Mouse (Mus musculus): ENCODE measurements around the gene St8sia2.
"Not testable (repeated sequence)": the region's sequence is repeated elsewhere in the genome, so short reads cannot be mapped to it uniquely, and the experiment has no call there.

St8sia2 gene

DNA sequence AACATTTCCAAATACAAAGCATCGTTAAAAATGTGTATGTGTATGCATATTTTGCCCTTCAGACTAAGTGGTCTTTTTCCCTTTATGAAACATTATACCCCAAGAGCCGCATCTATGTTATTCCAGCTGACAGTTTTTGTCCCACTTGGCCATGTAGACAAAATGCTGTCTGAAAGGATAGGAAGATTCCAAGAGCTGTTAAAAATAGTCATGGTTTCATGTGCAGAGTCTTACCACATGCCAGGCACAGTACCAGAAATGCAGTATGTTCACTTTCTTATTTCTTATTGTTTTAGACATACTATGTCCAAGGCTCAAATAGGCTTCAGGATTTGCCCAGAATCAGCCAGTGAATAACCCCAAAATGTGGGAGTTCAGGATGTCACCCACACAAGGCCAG lies 24.1 kb downstream of the St8sia2 start:
- DNase-seq (ENCODE audit: low spot score in 2 of 2): no peak

- not testable (repeated sequence) for DNase-seq (ENCODE audit: low spot score in 2 of 2)
Measured at GRCm38 (mm10) chr7:73972157-73972556, 41.3 kb downstream of the St8sia2 start.

DNA sequence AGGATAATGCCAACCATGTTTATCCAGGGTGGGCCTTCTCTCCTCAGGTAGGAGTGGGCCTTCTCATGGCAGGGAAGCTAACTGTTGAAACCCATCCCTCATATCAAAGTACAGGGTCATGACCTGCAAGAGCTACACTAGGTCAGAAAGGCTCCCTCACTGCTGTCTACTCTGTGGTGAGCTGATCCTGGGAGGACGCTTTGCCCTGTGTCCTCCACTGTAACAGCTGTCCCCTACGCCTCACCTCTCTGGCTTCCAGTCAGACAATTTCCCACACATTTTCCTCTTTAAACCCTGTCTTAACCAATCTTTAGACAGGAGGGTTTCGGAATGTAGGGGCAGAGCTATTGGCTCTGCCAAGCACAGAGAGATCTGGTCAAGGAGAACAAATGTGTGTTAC lies 48.3 kb downstream of the St8sia2 start:
- no peak for DNase-seq (ENCODE audit: low spot score in 2 of 2)

GRCm38 (mm10) chr7:73962431-73962830 lies 51.1 kb downstream of the St8sia2 start:
- DNase-seq (ENCODE audit: low spot score in 2 of 2): no peak

- no peak for DNase-seq (ENCODE audit: low spot score in 2 of 2)
Measured at GRCm38 (mm10) chr7:73954441-73954840, 59.0 kb downstream of the St8sia2 start.

DNA sequence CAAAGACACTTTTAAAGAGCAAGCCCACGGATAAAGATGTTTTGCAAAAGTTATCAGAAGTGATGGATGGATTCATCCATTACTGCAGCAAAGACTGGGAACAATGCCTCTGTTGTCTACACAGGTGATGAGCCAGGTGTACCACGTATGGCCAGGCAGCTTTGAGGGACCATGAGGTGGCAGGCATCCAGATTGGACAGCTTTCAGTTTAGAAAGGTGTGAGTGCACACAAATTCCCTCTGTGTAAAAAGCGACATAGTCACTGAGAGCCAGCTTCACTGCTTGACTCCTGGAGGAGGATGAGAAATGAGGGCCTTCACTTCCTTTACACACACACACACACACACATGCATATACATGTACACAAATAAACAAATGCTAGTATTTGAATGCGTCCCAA lies 60.4 kb downstream of the St8sia2 start:
- no peak for DNase-seq (ENCODE audit: low spot score in 2 of 2)

- DNase-seq (ENCODE audit: low spot score in 2 of 2): no peak
Measured at GRCm38 (mm10) chr7:73941640-73942039, 71.8 kb downstream of the St8sia2 start.

GRCm38 (mm10) chr7:73939236-73939635 lies 74.3 kb downstream of the St8sia2 start:
- no peak for DNase-seq (ENCODE audit: low spot score in 2 of 2)

DNA sequence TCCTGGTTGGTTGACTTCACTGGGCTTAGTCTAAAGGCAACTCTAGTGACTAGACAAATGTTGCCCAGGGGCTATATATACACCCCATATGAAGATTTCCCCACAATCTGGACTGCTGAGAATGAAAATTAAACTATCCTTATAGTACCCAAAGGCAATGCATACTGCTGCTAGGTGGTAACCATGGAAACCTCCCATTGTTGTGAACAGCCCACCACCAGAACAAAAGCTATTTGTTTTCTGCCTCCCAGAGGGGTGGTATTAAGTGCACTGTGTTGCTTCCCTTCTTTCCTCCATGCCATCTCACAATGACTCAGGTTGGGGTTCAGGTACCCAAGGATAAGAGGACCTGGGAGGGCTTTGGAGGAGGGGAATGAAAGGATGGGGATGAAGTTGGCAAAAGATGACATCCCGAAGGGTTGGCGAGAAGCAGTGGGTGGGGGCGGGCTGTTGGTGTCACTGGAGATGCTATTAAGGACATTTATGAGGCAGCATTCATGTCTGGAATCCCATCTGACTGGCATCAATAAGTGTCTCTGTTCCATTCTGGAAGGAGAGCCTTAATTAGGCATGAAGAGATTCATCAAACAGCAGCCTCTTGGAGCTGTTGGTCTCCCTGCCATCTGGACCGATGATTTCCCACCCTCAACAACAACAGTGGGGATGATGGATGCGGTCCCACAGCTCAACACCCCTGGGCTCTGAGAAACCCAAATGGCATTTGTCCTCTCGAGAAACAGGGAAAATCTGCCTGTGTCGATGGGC lies 75.3 kb downstream of the St8sia2 start:
- DNase-seq (ENCODE audit: low spot score in 2 of 2): no peak

GRCm38 (mm10) chr7:73936119-73936518 lies 77.4 kb downstream of the St8sia2 start:
- no peak for DNase-seq (ENCODE audit: low spot score in 2 of 2)

GRCm38 (mm10) chr7:73935703-73936102 lies 77.8 kb downstream of the St8sia2 start:
- no peak for DNase-seq (ENCODE audit: low spot score in 2 of 2)

GRCm38 (mm10) chr7:73933036-73933435 lies 80.5 kb downstream of the St8sia2 start:
- DNase-seq (ENCODE audit: low spot score in 2 of 2): no peak

DNA sequence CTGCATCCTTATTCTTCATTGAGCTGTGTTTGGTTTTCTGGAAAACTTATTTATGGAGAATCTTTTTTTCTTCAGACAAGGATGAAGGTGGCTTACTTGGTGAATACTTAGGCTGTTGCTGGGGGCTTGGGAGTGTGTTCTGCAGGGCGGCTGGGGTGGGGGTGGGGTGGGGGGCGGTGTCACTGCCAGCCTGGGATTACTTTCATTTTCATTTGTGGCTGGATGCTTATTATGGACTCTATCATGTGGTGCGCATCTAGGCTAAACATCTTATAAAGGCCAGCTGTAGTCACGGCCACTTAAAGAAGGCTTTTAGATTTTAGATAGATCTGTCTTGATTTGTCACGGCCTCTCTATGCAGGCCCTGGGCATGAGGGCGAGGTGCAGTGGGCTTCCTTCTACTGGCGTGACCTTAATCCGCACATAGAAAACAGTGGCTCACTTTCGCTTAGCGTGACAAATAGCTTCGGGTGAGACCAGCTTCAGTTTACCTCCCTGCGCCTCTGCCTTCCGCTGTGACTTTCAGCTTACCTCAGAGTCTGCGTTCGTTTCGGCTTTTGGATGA lies 92.5 kb downstream of the St8sia2 start:
- no peak for DNase-seq (ENCODE audit: low spot score in 2 of 2)

DNA sequence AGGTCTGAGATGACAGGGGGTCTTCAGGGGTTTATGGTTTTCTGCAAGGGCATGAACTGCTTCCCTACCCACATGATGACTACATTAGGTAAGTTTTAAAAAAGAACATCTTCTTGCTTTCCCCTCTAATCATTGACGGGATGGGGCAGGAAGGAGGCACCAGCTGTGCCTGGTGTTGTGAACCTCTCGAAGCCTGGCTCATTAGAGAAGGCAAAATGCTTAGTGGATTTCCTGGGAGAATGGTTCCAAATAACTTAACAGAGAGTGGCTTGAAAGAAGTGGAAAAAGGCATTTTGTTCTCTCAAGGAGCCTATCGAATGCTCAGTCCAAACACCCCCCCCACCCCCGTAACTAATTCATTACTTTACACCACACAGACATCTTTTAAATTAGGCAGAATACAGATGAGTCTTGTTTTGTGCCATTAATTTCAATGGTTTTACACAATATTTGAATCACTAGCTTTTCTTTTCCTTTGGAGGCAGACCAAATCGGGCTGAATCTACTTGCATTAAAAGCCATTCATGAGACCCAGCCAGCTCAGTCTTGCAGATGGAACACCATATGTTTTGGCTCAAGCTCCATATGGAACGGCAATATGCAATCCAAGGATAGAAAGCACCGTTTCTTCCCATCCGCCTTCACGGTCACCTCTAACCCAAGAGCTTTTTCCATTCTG lies 95.7 kb downstream of the St8sia2 start:
- DNase-seq (ENCODE audit: low spot score in 2 of 2): no peak

GRCm38 (mm10) chr7:73911899-73912298 lies 101.6 kb downstream of the St8sia2 start:
- no peak for DNase-seq (ENCODE audit: low spot score in 2 of 2)

GRCm38 (mm10) chr7:73910843-73911242 lies 102.6 kb downstream of the St8sia2 start:
- DNase-seq (ENCODE audit: low spot score in 2 of 2): no peak

- no peak for DNase-seq (ENCODE audit: low spot score in 2 of 2)
Measured at GRCm38 (mm10) chr7:73909432-73910205, 103.9 kb downstream of the St8sia2 start.

DNA sequence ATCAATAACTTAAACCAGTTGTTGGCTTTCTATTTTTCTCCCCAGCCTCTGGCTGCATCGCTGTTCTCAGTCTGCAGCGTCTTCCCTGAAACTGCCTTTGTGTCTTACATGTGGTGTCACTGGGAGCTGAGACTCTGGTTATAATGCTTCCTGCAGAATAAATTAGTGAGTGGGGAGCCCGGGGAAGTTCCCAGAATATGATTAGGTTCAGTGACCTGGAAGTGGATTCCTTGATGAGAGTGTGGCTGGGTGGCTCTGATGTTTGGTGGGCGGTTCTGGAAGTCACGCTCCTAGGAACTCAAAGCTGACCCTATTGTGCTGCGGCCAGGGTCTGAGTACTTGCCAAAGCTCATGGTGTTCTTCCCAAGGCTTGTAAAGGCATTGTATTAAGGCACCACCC lies 119.0 kb downstream of the St8sia2 start:
- DNase-seq (ENCODE audit: low spot score in 2 of 2): no peak

DNA sequence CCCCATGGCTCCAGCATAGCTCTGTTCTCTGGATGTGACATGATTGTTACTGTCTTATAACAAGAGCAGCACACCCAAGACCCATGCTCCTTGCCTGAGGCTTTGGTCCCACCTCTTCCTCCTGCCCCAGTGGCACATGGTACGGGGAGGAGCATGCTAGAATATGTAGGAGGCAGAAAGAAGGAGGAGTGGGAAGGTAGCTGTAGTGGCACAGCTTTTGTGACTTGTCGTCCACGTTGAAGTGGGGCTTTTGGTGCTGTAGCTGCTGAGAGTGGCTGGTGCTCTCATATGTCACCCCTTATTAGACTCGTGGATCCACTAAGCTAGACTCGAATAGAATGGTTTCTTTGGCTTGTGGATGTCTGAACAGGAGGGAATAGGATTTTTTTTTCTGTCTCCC lies 121.7 kb downstream of the St8sia2 start:
- no peak for DNase-seq (ENCODE audit: low spot score in 2 of 2)

DNA sequence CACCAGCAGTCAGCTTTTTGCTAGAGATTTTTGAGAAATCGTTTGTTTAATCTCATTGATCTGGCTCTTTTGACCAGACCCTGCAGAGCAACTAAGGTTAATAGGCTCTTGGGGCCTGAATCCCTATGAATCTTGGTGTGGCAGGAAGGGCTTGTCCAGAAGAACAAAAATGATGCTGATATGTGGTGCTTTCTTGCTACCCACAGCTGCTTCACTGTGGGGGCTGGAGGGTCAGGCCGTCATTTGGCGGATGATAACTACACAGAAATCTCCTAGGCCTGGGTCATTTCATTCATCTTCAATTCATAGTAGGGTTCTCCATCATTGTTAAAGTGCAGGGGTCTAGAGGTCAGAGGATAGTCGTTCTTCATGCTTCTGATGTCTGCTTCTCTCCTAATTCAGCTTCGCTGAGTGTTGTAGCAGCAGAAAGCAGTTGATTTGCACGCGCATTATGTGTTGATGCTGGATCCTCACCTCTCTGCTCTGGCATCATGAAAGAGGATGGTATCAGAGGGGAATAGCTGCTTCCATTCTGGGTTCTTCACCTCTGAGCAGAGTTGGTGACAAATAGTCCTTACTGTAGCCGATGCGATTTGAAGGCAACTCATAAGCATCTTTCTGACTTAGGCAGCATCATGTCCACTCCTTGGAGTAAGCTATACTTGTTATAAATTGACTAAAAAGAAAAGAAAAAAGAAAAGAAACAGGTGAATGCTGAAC lies 122.4 kb downstream of the St8sia2 start:
- no peak for DNase-seq (ENCODE audit: low spot score in 2 of 2)

- no peak for DNase-seq (ENCODE audit: low spot score in 2 of 2)
Measured at GRCm38 (mm10) chr7:73890466-73890865, 123.0 kb downstream of the St8sia2 start.
